In genomic region chr16:87405001-87405400, GRCm38 (mm10) we compare ENCODE assay signal across 10 mouse cellular contexts. TPM values are rescaled to one million over a fixed set of nuclear protein-coding genes. Genes with fewer than 3 reads are reported as not detected.
DNase-seq lines count a peak whose midpoint lies in the region; ATAC-seq and TF ChIP-seq lines count a peak whose summit lies in the region.
"Had no signal": no experiment of that assay in that cellular context is flagged by ENCODE, and none has a peak within 500 bp of the region (broad histone marks: within the 10 kb centered on the region; RNA-seq: fewer than 3 reads in every experiment).

No protein-coding gene starts in this region.

- WGBS in lung, embryonic 14.5 days: 87% methylated on average over 3 of the region's 3 CpGs

- no peaks in the 10 kb centered on the region for H3K4me1 ChIP-seq in lung, embryonic 14.5 days (ENCODE audit: insufficient read depth)

- H3K27me3 ChIP-seq in lung, embryonic 14.5 days (ENCODE audit: insufficient read depth, low read length): no peaks in the 10 kb centered on the region

- TF ChIP-seq CTCF in lung, embryonic 14.5 days (IDR thresholded peaks at IDR 0.05; ENCODE audit: low read depth): peak; percentile 16; the same call in 1 of the 2 replicates

- ATAC-seq in erythroblast, adult 5-6 weeks (replicated peaks; ENCODE audit: low FRiP score, poor library complexity, severe bottlenecking): peak; percentile 92
- ATAC-seq in lung, embryonic 14.5 days (ENCODE audit: insufficient read depth): no peak

- H3K4me3 ChIP-seq in lung, embryonic 14.5 days (ENCODE audit: low read depth, low read length): no peak overlapping the region
- H3K4me3 ChIP-seq: gastrocnemius, adult 2 months had no signal

- peak; percentile 15 for DNase-seq in adrenal gland, postnatal 10 days
- no peak for DNase-seq in adrenal gland, adult 8-10 months
- peak; percentile 56 for DNase-seq in CD4-positive, CD25-positive, alpha-beta regulatory T cell, adult 2 months (ENCODE audit: low read depth, low spot score)
- DNase-seq in lung, embryonic 14.5 days: peak; percentile 22
- DNase-seq in Muller cell, postnatal 12 days (ENCODE audit: inconsistent ontology term): no peak
- DNase-seq in frontal cortex, postnatal 36 days (ENCODE audit: low spot score in 2 of 2): no peak
- DNase-seq in left cerebral cortex, adult 8-10 months (ENCODE audit: low spot score in 2 of 2): no peak
- DNase-seq: gastrocnemius, adult 2 months had no signal

- no peak overlapping the region for H3K9ac ChIP-seq in lung, embryonic 14.5 days

- H3K36me3 ChIP-seq in lung, embryonic 14.5 days (ENCODE audit: insufficient read depth): peaks cover 85% of the 10 kb centered on the region

- no peak overlapping the region for H3K4me2 ChIP-seq in lung, embryonic 14.5 days
- H3K4me2 ChIP-seq: midbrain, embryonic 11.5 days had no signal

- H3K27ac ChIP-seq in lung, embryonic 14.5 days (ENCODE audit: low read depth): no peak overlapping the region
- H3K27ac ChIP-seq: gastrocnemius, adult 2 months had no signal

- no peaks in the 10 kb centered on the region for H3K9me3 ChIP-seq in lung, embryonic 14.5 days (ENCODE audit: low read depth, low read length)

RNA-seq across cellular contexts. Expression of gene Ltn1, which starts 27.4 kb away (rescaled TPM):
- total RNA-seq in adrenal gland, postnatal 10 days (2021): 10 to 100 TPM; 32.0 to 36.0 TPM
- total RNA-seq in adrenal gland, adult 8-10 months (2022): 10 to 100 TPM; 33.7 to 41.1 (median 37.8) TPM
- total RNA-seq in erythroblast, adult 5-6 weeks (2015; ENCODE audit: low replicate concordance): 4.2 and 7.1 TPM in 2 replicates
- 8.2 and 8.5 TPM in 2 replicates for total RNA-seq in erythroblast, adult 5-6 weeks (2017; ENCODE audit: low replicate concordance)
- 35.1 and 35.4 TPM in 2 replicates for polyA plus RNA-seq in lung, embryonic 14.5 days (2014; fragmentation: Nextera tagmentation; extraction: Ambion mirVana)
- total RNA-seq in left cerebral cortex, adult 8-10 months (2022): 10 to 100 TPM; 41.1 to 46.9 (median 43.1) TPM

RNA-seq across cellular contexts. Expression of gene Rwdd2b, which starts 35.4 kb away (rescaled TPM):
- 1 to 10 TPM; 7.6 to 8.1 TPM for total RNA-seq in adrenal gland, postnatal 10 days (2021)
- 1 to 10 TPM; 6.3 to 8.1 (median 6.7) TPM for total RNA-seq in adrenal gland, adult 8-10 months (2022)
- 0.38 and 3.3 TPM in 2 replicates for total RNA-seq in erythroblast, adult 5-6 weeks (2015; ENCODE audit: low replicate concordance)
- total RNA-seq in erythroblast, adult 5-6 weeks (2017; ENCODE audit: low replicate concordance): 1.7 and 3.0 TPM in 2 replicates
- polyA plus RNA-seq in lung, embryonic 14.5 days (2014; fragmentation: Nextera tagmentation; extraction: Ambion mirVana): 10.8 and 11.4 TPM in 2 replicates
- 1 to 10 TPM; 9.2 to 9.6 (median 9.5) TPM for total RNA-seq in left cerebral cortex, adult 8-10 months (2022)

RNA-seq across cellular contexts. Expression of gene Usp16, which starts 49.5 kb away (rescaled TPM):
- total RNA-seq in adrenal gland, postnatal 10 days (2021): 10 to 100 TPM; 55.1 to 60.2 TPM
- 10 to 100 TPM; 64.2 to 72.5 (median 68.0) TPM for total RNA-seq in adrenal gland, adult 8-10 months (2022)
- 14.4 and 52.5 TPM in 2 replicates for total RNA-seq in erythroblast, adult 5-6 weeks (2015; ENCODE audit: low replicate concordance)
- 9.0 and 14.2 TPM in 2 replicates for total RNA-seq in erythroblast, adult 5-6 weeks (2017; ENCODE audit: low replicate concordance)
- polyA plus RNA-seq in lung, embryonic 14.5 days (2014; fragmentation: Nextera tagmentation; extraction: Ambion mirVana): 46.0 and 51.9 TPM in 2 replicates
- 10 to 100 TPM; 36.6 to 44.3 (median 43.5) TPM for total RNA-seq in left cerebral cortex, adult 8-10 months (2022)

RNA-seq across cellular contexts. Expression of gene N6amt1, which starts 51.0 kb away (rescaled TPM):
- total RNA-seq in adrenal gland, postnatal 10 days (2021): 10 to 100 TPM; 21.2 to 24.5 TPM
- total RNA-seq in adrenal gland, adult 8-10 months (2022): 10 to 100 TPM; 22.8 to 27.8 (median 26.7) TPM
- total RNA-seq in erythroblast, adult 5-6 weeks (2015; ENCODE audit: low replicate concordance): 3.3 and 6.9 TPM in 2 replicates
- total RNA-seq in erythroblast, adult 5-6 weeks (2017; ENCODE audit: low replicate concordance): 0.43 and 3.6 TPM in 2 replicates
- polyA plus RNA-seq in lung, embryonic 14.5 days (2014; fragmentation: Nextera tagmentation; extraction: Ambion mirVana): 27.1 and 27.5 TPM in 2 replicates
- total RNA-seq in left cerebral cortex, adult 8-10 months (2022): 10 to 100 TPM; 16.4 to 17.3 (median 16.9) TPM

Comparison
In these comparisons a context has a peak if more than half of its experiments do, and no peak if none do; other contexts are left out.
1. DNase-seq: peak in adrenal gland, postnatal 10 days (single experiment), CD4-positive, CD25-positive, alpha-beta regulatory T cell, adult 2 months (single experiment) and lung, embryonic 14.5 days (single experiment); none in adrenal gland, adult 8-10 months (single experiment), Muller cell, postnatal 12 days (single experiment), frontal cortex, postnatal 36 days (0 of 2) and left cerebral cortex, adult 8-10 months (0 of 2).